Mouse (Mus musculus) embryonic facial prominence, embryonic 14.5 days (tissue): Measurements from ENCODE around the gene Pam. TPM values are rescaled to one million over a fixed set of nuclear protein-coding genes. Genes with fewer than 3 reads are reported as not detected.

Experiments used
- ATAC-seq: fragments of 200-750 bp; cut with Nextera tagmentation; 2 replicates; pipeline ENCODE4 v1.8.0; 2017; ENCODE audit warnings: low read depth, moderate number of reproducible peaks, moderate TSS enrichment
- DNase-seq: peaks from one replicate; pipeline ENCODE4 v3.0.0-alpha.2; 2015; ENCODE audit warnings: low spot score
- H3K27ac ChIP-seq: fragments of 300-500 bp; sonication (generic); replicated peaks from 2 replicates; pipeline ENCODE4 v1.5.1; 2014; ENCODE audit warnings: low read depth, mild to moderate bottlenecking, low read length, moderate library complexity
- H3K27me3 ChIP-seq: fragments of 300-500 bp; sonication (generic); replicated peaks from 2 replicates; pipeline ENCODE4 v1.6.1; 2014; ENCODE audit warnings: low read length; ENCODE audit not compliant: control insufficient read depth, insufficient read depth
- H3K36me3 ChIP-seq: fragments of 300-500 bp; sonication (generic); 2 replicates; pipeline ENCODE4 v1.6.1; 2014; ENCODE audit warnings: low read length, mixed read lengths; ENCODE audit not compliant: control insufficient read depth, insufficient read depth
- H3K4me1 ChIP-seq: fragments of 300-500 bp; sonication (generic); 2 replicates; pipeline ENCODE4 v1.6.1; 2014; ENCODE audit warnings: antibody characterized with exemption, low read length; ENCODE audit not compliant: control insufficient read depth, insufficient read depth
- H3K4me2 ChIP-seq: fragments of 300-500 bp; sonication (generic); 2 replicates; pipeline ENCODE4 v1.6.1; 2014; ENCODE audit warnings: low read depth, mild to moderate bottlenecking, low read length, moderate library complexity, mixed read lengths
- H3K4me3 ChIP-seq: fragments of 300-500 bp; sonication (generic); 2 replicates; pipeline ENCODE4 v1.5.1; 2014; ENCODE audit warnings: low read depth, mild to moderate bottlenecking, low read length
- H3K9ac ChIP-seq: fragments of 300-500 bp; sonication (generic); 2 replicates; pipeline ENCODE4 v1.6.1; 2014; ENCODE audit warnings: low read depth, mild to moderate bottlenecking, low read length, moderate library complexity, mixed read lengths
- H3K9me3 ChIP-seq: fragments of 300-500 bp; sonication (generic); 2 replicates; pipeline ENCODE4 v1.6.1; 2016; ENCODE audit warnings: low read length; ENCODE audit not compliant: control insufficient read depth
- WGBS: fragments of 180-500 bp; shearing (Covaris S2); extraction: QIAGEN DNeasy Blood & Tissue Kit; methylation state at CpG from one replicate; pipeline ENCODE4 v1.1.7; 2014; 5-methylcytosine and 5-hydroxymethylcytosine counted together
- polyA plus RNA-seq: library from polyadenylated mRNA; unstranded; fragments of >200 nt; fragmentation: Nextera tagmentation; extraction: Ambion mirVana; gene quantifications from 2 replicates; pipeline ENCODE4 v1.2.1, GENCODE M21; 2014

Gene Pam
- polyA plus RNA-seq, 1 experiment from 2014 or later, result 50.1 TPM

GRCm38 (mm10) chr1:98086456-98086855, 9.0 kb downstream of the Pam start:
- no peaks in the 10 kb centered on the region for H3K27me3 ChIP-seq
- DNase-seq (no peak), ATAC-seq (no peak)
- peaks cover 7% of the 10 kb centered on the region; the same call in 1 of the 2 replicates for H3K4me1 ChIP-seq
- H3K4me2 ChIP-seq, result no peak overlapping the region
- H3K9me3 ChIP-seq, result no peaks in the 10 kb centered on the region
- H3K27ac ChIP-seq, result no peak overlapping the region
- 54% methylated on average over 3 of the region's 3 CpGs for WGBS
- H3K9ac ChIP-seq, result no peak overlapping the region
- H3K36me3 ChIP-seq, result no peaks in the 10 kb centered on the region
- no peak overlapping the region for H3K4me3 ChIP-seq

GRCm38 (mm10) chr1:98084596-98085274, 10.7 kb downstream of the Pam start:
- no peak for ATAC-seq
- Histone ChIP-seq H3K9me3 (no peaks in the 10 kb centered on the region), H3K36me3 (no peaks in the 10 kb centered on the region), H3K27me3 (no peaks in the 10 kb centered on the region), H3K9ac (no peak overlapping the region), H3K4me1 (peaks cover 7% of the 10 kb centered on the region; the same call in 1 of the 2 replicates), H3K27ac (no peak overlapping the region), H3K4me3 (no peak overlapping the region), H3K4me2 (no peak overlapping the region)
- 67% methylated on average over 13 of the region's 13 CpGs for WGBS
- DNase-seq, result no peak

GRCm38 (mm10) chr1:98083508-98083907, 11.9 kb downstream of the Pam start:
- WGBS, result 73% methylated on average over 3 of the region's 3 CpGs
- ATAC-seq, result no peak

GRCm38 (mm10) chr1:98082988-98083387, 12.5 kb downstream of the Pam start:
- Histone ChIP-seq H3K4me3 (no peak overlapping the region), H3K4me1 (peaks cover 7% of the 10 kb centered on the region; the same call in 1 of the 2 replicates), H3K27me3 (no peaks in the 10 kb centered on the region), H3K4me2 (no peak overlapping the region), H3K27ac (no peak overlapping the region), H3K36me3 (no peaks in the 10 kb centered on the region), H3K9ac (no peak overlapping the region), H3K9me3 (no peaks in the 10 kb centered on the region)
- ATAC-seq, result no peak
- WGBS, result 54% methylated on average over 6 of the region's 6 CpGs
- peak; percentile 27 for DNase-seq

More at GRCm38 (mm10) chr1:98083508-98083907, 11.9 kb downstream of the Pam start:
- Histone ChIP-seq H3K4me3 (no peak overlapping the region), H3K4me1 (peaks cover 7% of the 10 kb centered on the region; the same call in 1 of the 2 replicates), H3K36me3 (no peaks in the 10 kb centered on the region), H3K27me3 (no peaks in the 10 kb centered on the region), H3K9ac (no peak overlapping the region), H3K4me2 (no peak overlapping the region), H3K27ac (no peak overlapping the region), H3K9me3 (no peaks in the 10 kb centered on the region)
- no peak for DNase-seq

- H3K36me3 ChIP-seq, result no peaks in the 10 kb centered on the region
- no peaks in the 10 kb centered on the region for H3K9me3 ChIP-seq
- H3K27ac ChIP-seq, result no peak overlapping the region
- H3K4me3 ChIP-seq, result no peak overlapping the region
- DNase-seq (no peak), ATAC-seq (no peak)
- no peak overlapping the region for H3K9ac ChIP-seq
- no peaks in the 10 kb centered on the region for H3K27me3 ChIP-seq
- 46% methylated on average over 2 of the region's 2 CpGs for WGBS
- peaks cover 7% of the 10 kb centered on the region; the same call in 1 of the 2 replicates for H3K4me1 ChIP-seq
- no peak overlapping the region for H3K4me2 ChIP-seq
Observed at GRCm38 (mm10) chr1:98080431-98080830, 15.0 kb downstream of the Pam start.

- Histone ChIP-seq H3K4me2 (no peak overlapping the region), H3K9ac (no peak overlapping the region), H3K27ac (no peak overlapping the region), H3K4me3 (no peak overlapping the region), H3K9me3 (no peaks in the 10 kb centered on the region), H3K4me1 (peaks cover 7% of the 10 kb centered on the region; the same call in 1 of the 2 replicates), H3K27me3 (no peaks in the 10 kb centered on the region), H3K36me3 (no peaks in the 10 kb centered on the region)
- 56% methylated on average over 7 of the region's 7 CpGs for WGBS
- ATAC-seq (no peak), DNase-seq (peak; percentile 30)
Observed at GRCm38 (mm10) chr1:98079640-98080039, 15.8 kb downstream of the Pam start.

GRCm38 (mm10) chr1:98078735-98079134, 16.7 kb downstream of the Pam start:
- no peak overlapping the region for H3K27ac ChIP-seq

GRCm38 (mm10) chr1:98073826-98074225, 21.6 kb downstream of the Pam start:
- DNase-seq (no peak), ATAC-seq (no peak)
- H3K9me3 ChIP-seq, result no peaks in the 10 kb centered on the region
- no peaks in the 10 kb centered on the region for H3K4me1 ChIP-seq
- no peak overlapping the region for H3K4me3 ChIP-seq
- H3K27me3 ChIP-seq, result no peaks in the 10 kb centered on the region
- no peaks in the 10 kb centered on the region for H3K36me3 ChIP-seq
- H3K9ac ChIP-seq, result no peak overlapping the region
- H3K4me2 ChIP-seq, result no peak overlapping the region
- H3K27ac ChIP-seq, result no peak overlapping the region
- WGBS, result 66% methylated on average over 4 of the region's 4 CpGs

More at GRCm38 (mm10) chr1:98078735-98079134, 16.7 kb downstream of the Pam start:
- DNase-seq (no peak), ATAC-seq (no peak)
- H3K9ac ChIP-seq, result no peak overlapping the region
- no peaks in the 10 kb centered on the region for H3K9me3 ChIP-seq
- no peaks in the 10 kb centered on the region for H3K27me3 ChIP-seq
- H3K4me1 ChIP-seq, result peaks cover 7% of the 10 kb centered on the region; the same call in 1 of the 2 replicates
- no peak overlapping the region for H3K4me3 ChIP-seq
- WGBS, result 91% methylated on average over 7 of the region's 7 CpGs
- H3K4me2 ChIP-seq, result no peak overlapping the region
- H3K36me3 ChIP-seq, result no peaks in the 10 kb centered on the region

- no peak overlapping the region for H3K9ac ChIP-seq
- H3K27ac ChIP-seq, result no peak overlapping the region
- DNase-seq, result no peak
- no peak overlapping the region for H3K4me3 ChIP-seq
- no peaks in the 10 kb centered on the region for H3K4me1 ChIP-seq
- 44% methylated on average over 2 of the region's 2 CpGs for WGBS
- H3K27me3 ChIP-seq, result no peaks in the 10 kb centered on the region
- no peak for ATAC-seq
- no peak overlapping the region for H3K4me2 ChIP-seq
- no peaks in the 10 kb centered on the region for H3K36me3 ChIP-seq
- no peaks in the 10 kb centered on the region for H3K9me3 ChIP-seq
Observed at GRCm38 (mm10) chr1:98073127-98073526, 22.3 kb downstream of the Pam start.
